Mouse (Mus musculus) frontal cortex, postnatal 25 days (tissue): ENCODE measurements around the gene Sap25.

Experiments used
- DNase-seq, 2 experiments: peaks; one replicate each; pipeline ENCODE4 v3.0.0; 2022; ENCODE audit warnings: low spot score in 2 of 2

Sap25 gene

DNA sequence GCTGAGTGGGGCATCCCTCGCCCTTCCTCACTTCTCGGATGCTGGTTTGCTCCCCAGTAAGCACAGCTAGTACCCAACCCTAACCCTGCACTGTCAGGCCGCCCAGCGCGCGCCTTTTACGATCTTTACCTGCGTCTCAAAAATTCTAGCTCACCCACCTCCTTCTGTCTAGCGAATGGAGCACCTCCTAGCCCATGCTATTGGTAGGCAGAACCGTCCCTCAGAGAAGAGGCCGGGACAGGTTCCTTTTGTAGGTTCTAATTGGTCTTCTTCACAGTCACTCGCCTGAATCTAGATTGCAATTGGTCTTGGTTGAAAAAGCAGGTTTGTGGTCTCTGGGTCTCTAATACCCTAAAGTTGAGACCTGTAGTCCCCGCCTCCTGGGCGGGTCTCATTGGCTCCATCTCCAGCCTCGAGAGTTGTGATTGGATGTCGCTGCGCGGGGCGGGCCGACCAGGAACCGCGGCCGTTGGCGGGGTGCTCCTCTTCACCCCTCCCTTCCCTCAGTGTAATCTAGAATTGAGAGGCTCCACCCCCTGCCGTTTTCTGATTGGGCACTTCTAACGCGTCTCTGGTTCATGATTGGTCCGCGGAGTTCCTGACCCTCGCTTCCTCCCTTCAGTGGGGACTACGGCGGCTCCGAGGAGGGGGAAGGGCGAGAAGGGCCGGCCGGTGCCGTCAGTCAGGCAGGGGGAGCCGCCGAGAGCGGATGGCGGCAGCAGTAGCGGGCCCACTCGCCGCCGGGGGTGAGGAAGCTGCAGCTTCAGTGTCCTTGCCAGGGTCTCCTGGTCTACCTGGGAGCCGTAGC is 12.4 kb upstream of the Sap25 start, which contains the start of the genes Fbxo24, Lrch4 and Gm20605:
Gene Fbxo24 (minus strand): TSS at position 505 of the 808 bp plus-strand sequence.
Gene Lrch4 (plus strand): TSS at position 624 of the 808 bp plus-strand sequence.
Gene Gm20605 (plus strand): TSS at position 678 of the 808 bp plus-strand sequence.
- peak; percentile 97 for DNase-seq

DNA sequence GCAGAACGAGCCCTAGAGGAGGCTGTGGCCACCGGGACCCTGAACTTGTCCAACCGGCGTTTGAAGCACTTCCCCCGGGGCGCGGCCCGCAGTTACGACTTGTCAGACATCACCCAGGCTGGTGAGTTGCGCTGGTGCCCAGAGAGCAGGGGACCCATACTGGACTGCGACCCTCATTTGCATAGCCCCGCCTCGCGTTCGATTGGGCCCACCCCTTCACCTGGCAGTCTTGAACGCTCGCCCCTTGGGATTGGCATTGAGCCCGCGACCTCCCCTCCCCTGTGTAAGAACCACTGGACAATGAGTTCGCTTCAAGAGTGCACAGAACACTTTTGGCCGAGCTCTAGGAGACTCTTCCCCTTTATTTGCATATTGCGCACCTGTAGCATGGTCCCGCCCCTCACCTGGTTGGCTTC is 11.8 kb upstream of the Sap25 start:
- DNase-seq = no peak

GRCm38 (mm10) chr5:137629906-137630545 is 11.1 kb upstream of the Sap25 start:
- DNase-seq = no peak

DNA sequence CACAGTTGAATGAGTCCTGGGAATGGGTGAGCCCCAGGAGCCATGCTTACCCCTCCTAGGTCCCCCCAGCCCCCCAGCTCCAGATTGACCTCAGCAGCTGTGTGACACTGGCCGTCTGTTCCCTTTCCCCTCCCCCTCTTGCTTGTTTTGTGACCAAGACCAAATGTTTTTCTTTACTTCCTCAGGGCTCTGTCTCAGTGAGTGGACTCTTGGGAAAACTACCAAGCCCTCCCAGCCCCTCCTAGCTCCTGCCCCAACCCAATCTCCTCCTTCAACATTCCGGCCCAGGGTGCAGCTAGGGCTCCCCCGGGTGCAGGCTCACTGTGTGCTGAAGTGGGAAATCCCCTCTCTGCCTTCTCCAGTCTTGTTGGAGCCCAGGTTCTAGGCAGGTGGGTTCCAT is 10.5 kb upstream of the Sap25 start:
- DNase-seq = no peak

- DNase-seq = no peak
These were observed 10.0 kb upstream of the Sap25 start for GRCm38 (mm10) chr5:137631171-137631570.

GRCm38 (mm10) chr5:137631591-137631990 is 9.5 kb upstream of the Sap25 start:
- no peak for DNase-seq

GRCm38 (mm10) chr5:137633397-137634084 is 7.6 kb upstream of the Sap25 start:
- DNase-seq = no peak

GRCm38 (mm10) chr5:137639472-137639871 is 1.7 kb upstream of the Sap25 start:
- DNase-seq = no peak

GRCm38 (mm10) chr5:137642886-137643285 is 1.8 kb downstream of the Sap25 start:
- DNase-seq = no peak

DNA sequence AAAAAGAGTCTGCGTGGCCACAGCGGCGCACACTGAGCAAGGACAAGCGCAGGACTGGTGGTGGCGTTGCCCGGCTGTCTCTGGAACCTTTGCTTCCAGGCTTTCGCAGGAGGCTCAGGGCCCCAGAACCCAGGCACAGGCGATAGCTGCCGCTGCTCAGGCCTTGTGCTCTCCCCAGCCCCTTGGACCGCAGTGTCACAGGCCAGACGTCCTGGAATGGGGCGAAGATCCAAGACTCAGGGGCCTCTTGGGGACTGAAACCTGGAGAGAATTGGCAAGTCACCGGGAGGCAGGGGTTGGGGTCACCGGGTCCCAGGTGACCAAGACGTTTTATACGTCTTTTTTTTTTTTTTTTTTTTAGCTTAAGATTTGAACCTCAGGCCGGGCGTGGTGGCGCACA is 3.4 kb downstream of the Sap25 start:
- DNase-seq = no peak

DNA sequence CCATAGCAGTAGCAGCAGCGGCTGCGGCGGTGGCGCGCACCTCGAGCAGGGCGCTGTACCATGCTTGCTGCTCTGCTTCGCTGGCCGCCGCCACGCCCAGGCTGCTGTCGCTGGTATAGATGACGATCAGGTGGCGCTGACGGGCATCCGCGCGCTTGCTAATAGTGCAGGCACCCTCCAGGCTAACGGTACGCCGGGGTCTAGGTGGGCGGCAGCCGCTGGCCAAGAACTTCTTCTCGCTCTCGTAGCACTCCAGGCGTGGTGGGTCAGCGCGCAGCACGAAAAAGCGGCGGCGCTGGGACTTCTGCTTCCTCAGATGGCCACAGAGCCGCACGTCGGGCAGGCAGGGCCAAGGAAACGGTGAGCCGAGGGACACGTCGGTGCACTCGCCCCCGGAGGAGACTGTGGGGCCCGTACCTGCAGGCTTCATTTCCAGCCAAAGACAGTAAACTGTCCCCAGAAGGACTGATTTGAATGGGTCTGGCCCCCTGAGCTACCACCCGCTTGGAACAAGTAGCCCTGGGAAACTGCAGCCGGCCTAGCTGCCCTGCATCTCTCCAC is 4.0 kb downstream of the Sap25 start:
- no peak for DNase-seq

GRCm38 (mm10) chr5:137645652-137646091 is 4.5 kb downstream of the Sap25 start, which contains the start of gene Irs3:
Gene Irs3, minus strand, starts transcription at chr5:137645714.
- DNase-seq = no peak

DNA sequence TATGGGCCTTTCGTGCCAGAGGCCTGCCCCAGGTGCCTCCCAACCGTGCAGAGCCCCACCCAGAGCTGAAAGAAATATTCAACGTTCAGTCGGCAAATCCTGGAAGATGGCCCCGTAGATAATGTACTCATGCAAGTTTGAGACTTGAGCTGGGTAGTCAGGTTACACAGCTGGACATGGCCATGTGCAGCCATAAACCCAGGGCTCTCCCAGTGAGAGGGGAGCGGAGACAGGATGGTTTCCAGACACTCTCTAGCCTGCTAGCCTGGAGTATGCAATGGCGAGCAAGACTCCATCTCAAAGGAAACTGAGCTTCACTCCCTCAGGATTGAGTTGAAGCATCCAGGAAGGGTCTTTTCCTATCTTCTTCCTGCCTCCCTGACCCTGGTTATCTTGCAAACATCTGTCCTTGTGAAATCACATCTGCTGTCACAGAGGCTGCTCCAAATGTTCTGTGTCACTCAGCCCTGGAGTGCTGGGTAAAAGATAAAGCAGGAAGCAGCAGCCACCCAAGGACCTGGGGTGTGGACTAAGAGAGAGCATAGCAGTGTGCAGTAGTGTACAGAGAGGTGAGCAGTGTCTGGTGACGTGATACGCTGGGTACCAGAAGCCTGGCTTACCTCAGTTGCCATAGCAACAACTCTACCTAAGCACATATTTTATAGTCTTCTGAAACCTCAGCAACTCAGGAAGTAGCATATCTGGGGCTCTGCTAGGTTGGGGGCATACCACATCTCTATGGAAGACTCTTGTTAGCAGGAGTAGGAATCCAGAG is 6.9 kb downstream of the Sap25 start:
- no peak for DNase-seq

DNA sequence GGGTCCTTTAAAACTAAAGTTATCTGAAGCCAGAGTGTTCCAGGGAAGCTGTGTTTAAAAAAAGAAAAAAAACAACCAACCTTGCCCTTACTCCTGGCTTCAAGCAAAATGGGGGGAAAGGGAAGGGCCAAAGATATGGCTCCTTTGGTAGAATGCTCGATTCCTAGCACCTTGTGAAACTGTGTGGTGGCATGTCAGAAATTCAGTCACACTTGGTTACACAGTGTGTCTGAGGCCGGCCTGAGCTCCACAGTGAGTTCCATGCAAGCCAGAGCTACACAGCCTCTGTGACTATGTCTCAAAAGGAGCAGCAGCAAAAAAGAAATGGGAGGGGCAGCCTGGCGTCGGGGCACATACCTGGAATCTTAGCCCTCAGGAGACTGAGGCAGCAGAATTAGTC is 8.1 kb downstream of the Sap25 start:
- DNase-seq = no peak

DNA sequence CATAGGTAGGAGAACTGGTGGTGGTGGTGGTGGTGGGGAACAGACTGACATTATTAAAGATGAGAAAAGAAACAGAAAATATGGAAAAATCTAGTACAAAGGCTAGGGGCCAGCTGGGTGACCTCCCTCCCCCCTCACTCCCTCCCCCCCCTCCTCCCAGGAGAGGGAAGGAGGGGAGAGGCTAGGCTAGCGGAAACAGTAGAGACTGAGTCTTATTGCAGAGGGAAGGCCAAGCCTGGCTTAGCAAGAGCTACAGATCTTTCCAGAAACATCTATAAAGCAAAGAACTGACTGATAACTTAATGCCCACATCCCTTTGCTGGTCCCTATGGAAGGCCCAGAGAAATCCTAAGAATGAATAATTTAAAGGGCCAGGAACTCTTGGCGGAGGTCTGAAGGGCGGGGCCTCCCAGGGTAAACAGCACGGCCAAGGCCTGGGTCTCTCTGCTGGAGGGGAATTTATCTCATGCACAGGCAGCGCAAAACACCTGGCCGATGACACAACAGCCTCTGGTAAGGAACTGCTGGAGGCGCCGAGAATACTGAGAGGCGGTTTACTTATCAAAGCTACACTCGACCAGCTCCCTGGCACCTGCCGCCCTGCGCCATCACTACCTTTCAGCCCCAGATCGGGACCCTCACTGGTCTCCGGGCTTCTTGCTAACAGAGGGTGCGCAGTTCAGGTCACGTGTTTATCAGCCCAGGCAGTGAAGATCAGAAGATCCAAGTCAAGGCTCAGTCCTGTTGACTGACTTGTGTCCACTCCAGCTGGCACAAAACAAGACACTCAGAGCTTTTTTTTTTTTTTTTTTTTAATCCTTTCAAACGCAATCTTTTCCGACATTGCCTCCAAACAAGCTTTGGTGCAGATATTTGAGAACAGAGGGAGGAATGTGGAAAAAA is 8.8 kb downstream of the Sap25 start:
- DNase-seq = no peak

DNA sequence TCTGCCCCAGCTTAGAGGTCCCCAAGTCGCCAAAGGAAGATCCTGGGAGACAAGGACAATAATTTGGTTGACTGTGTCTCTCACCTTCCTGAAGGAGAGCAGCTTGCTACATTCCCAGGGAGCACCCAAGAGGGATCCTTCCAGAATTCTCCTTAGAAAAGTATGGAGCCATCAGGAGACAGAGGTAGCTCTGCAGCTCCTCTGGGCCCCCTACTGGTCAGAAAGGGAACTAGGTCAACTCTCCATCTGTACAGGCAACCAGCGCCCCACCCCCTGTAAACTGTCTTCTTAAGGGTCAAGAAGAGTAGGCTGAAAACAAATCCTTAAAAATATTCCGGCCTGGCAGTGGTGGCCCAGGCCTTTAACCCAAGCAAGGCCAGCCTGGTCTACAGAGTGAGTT is 11.3 kb downstream of the Sap25 start:
- peak in 1 of 2 experiments; percentile 32 for DNase-seq

GRCm38 (mm10) chr5:137653366-137653765 is 12.2 kb downstream of the Sap25 start:
- DNase-seq = no peak

GRCm38 (mm10) chr5:137654746-137655145 is 13.6 kb downstream of the Sap25 start:
- no peak for DNase-seq

DNA sequence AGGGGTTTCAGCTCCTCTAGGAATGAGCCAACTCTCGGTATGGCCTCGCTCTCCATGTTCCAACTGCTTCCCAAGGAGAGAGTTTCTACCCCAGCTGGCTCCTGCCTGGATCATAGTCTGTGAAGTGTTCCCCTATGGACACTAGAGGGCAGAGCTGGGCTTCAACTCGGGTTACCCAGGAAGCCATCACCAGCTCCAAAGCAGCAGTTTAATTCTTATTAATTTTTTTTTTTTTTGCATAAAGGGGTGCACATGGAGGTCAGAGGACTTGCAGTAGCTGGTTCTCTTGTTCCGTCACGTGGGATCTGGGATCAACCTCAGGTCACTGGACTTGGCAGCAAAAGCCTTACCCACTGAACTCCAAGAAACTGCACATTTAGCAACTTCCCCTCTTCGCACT is 15.8 kb downstream of the Sap25 start:
- peak; percentile 50 to 64 for DNase-seq

DNA sequence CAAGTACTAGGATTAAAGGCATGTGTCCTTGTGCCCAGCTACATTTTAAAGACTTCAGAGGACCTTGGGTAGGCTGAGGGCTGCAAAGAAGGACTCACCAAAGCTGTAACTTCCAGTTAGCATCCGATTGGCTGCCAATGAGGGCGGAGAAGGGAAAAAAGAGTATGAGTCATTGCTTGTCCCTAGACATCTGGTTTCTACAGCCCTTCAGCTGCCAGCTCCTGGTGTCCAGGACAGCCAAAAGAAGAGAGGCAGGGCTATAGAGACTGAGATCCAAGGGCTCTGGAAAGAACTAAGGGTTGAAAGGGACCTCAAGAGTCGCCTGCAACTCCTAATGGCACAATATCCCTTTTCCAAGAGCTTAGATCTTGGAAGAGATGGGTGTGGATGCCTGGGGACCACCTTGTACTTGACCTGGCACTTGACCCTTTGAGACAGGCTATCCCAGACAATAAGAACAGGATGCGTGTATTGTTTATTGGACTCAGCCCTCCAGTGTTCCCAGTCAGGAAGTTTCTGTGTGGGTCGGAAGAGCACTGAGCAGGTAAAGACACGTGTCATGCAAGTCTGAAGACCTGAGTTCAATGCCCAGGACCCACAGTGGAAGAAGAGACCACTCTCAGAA is 19.0 kb downstream of the Sap25 start:
- no peak for DNase-seq
